Comparison of ENCODE assay signal across 20 mouse cellular contexts in the genomic region with DNA sequence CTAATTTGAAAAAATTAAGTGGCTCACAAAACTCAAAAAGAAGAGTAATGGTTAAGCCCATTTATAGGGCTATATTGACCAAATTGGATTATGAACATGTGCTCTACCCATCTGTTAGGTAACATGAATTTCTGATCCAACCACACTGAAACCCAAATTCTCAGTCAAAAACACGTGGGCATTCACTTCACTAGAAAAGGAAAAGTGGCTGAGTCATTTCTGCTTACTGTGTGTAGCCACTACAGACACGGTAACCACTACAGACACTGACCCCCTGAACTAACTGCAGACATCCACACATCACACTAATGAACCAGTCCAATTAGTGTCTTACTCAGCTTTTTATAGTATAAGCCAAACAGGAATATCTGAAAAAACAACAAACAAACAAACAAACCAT. TPM values are rescaled to one million over a fixed set of nuclear protein-coding genes. Genes with fewer than 3 reads are reported as not detected.
A peak's percentile ranks its signal among the peaks of the same experiment; 100 is the strongest.
DNase-seq lines count a peak whose midpoint lies in the region; ATAC-seq and TF ChIP-seq lines count a peak whose summit lies in the region.
"Had no signal": no experiment of that assay in that cellular context is flagged by ENCODE, and none has a peak within 500 bp of the region (broad histone marks: within the 10 kb centered on the region; RNA-seq: fewer than 3 reads in every experiment).

No protein-coding gene starts in this region.

- 0 out of 2 replicates have a peak overlapping the region, but pooled peaks have one; percentile 5 for H3K27ac ChIP-seq in liver, embryonic 11.5 days (ENCODE audit: low read depth, low read length)
- H3K27ac ChIP-seq: limb, embryonic 10.5 days; liver, embryonic 14.5 days; midbrain, embryonic 13.5 days; neural tube, embryonic 13.5 days had no signal

- ATAC-seq in megakaryocyte, adult 5-6 weeks (ENCODE audit: poor library complexity, severe bottlenecking): no peak
- peak; percentile 53; the same call in 1 of the 2 replicates for ATAC-seq in liver, embryonic 11.5 days (replicated peaks; ENCODE audit: low FRiP score)
- ATAC-seq: midbrain, embryonic 13.5 days had no signal

- peaks cover 95% of the 10 kb centered on the region for H3K79me2 ChIP-seq in myocyte (ENCODE audit: control insufficient read depth, insufficient read depth)

- no peak for TF ChIP-seq POLR2A in myocyte (IDR thresholded peaks at IDR 0.05; ENCODE audit: insufficient read length, low read depth)

- no peak overlapping the region for H3K4me2 ChIP-seq in liver, embryonic 11.5 days
- H3K4me2 ChIP-seq in myocyte (ENCODE audit: low read depth): peak overlapping the region; percentile 31
- H3K4me2 ChIP-seq: midbrain, embryonic 13.5 days; neural tube, embryonic 13.5 days had no signal

- peaks cover 19% of the 10 kb centered on the region for H3K36me3 ChIP-seq in megakaryocyte, embryonic 14.5 days (replicated peaks; ENCODE audit: low read length)
- peaks cover 8% of the 10 kb centered on the region; the same call in 1 of the 2 replicates for H3K36me3 ChIP-seq in liver, embryonic 11.5 days (ENCODE audit: control insufficient read depth, insufficient read depth, low read length)
- peaks cover 7% of the 10 kb centered on the region for H3K36me3 ChIP-seq in myocyte (ENCODE audit: control insufficient read depth, insufficient read depth)

- H3K27me3 ChIP-seq in megakaryocyte, embryonic 14.5 days (replicated peaks): no peaks in the 10 kb centered on the region
- H3K27me3 ChIP-seq in liver, embryonic 11.5 days (replicated peaks; ENCODE audit: control insufficient read depth, insufficient read depth, low read length): no peaks in the 10 kb centered on the region
- H3K27me3 ChIP-seq in myocyte (ENCODE audit: control insufficient read depth, insufficient read depth, insufficient read length): no peaks in the 10 kb centered on the region
- H3K27me3 ChIP-seq: midbrain, embryonic 13.5 days; neural tube, embryonic 13.5 days had no signal

- DNase-seq in Muller cell, postnatal 12 days (ENCODE audit: inconsistent ontology term): peak; percentile 88
- no peak for DNase-seq in liver, embryonic 11.5 days (ENCODE audit: low spot score)
- DNase-seq in spleen, postnatal 36 days (ENCODE audit: low spot score in 2 of 2): no peak
- DNase-seq in adrenal gland, adult 18-20 months (ENCODE audit: low spot score in 2 of 2): no peak
- no peak for DNase-seq in left cerebral cortex, adult 9 months (ENCODE audit: low spot score in 2 of 2)
- DNase-seq: adrenal gland, adult 8-10 months; cerebellum, adult 18-20 months; cerebellum, postnatal 36 days; gastrocnemius, postnatal 14 days; kidney, adult 2 months; kidney, postnatal 10 days; lung, postnatal 10 days; thymus, postnatal 36 days had no signal

- H3K4me3 ChIP-seq in megakaryocyte, embryonic 14.5 days (replicated peaks): peak overlapping the region; percentile 76
- H3K4me3 ChIP-seq in liver, embryonic 11.5 days (ENCODE audit: low read depth, low read length): no peak overlapping the region
- H3K4me3 ChIP-seq in myocyte: no peak overlapping the region
- H3K4me3 ChIP-seq: limb, embryonic 10.5 days; midbrain, embryonic 13.5 days; neural tube, embryonic 13.5 days had no signal

- 45% methylated on average over 2 of the region's 2 CpGs for WGBS in liver, embryonic 11.5 days

- no peak overlapping the region for H3ac ChIP-seq in myocyte (ENCODE audit: control insufficient read depth, insufficient read length)

- H3K4me1 ChIP-seq in megakaryocyte, embryonic 14.5 days: peaks cover 44% of the 10 kb centered on the region
- peaks cover 29% of the 10 kb centered on the region for H3K4me1 ChIP-seq in liver, embryonic 11.5 days (replicated peaks; ENCODE audit: control insufficient read depth, insufficient read depth, low read length)

- no peaks in the 10 kb centered on the region for H3K9me3 ChIP-seq in megakaryocyte, embryonic 14.5 days
- H3K9me3 ChIP-seq in liver, embryonic 11.5 days (ENCODE audit: control insufficient read depth, low read length): peaks cover 3% of the 10 kb centered on the region
- H3K9me3 ChIP-seq: limb, embryonic 10.5 days; midbrain, embryonic 13.5 days; neural tube, embryonic 13.5 days had no signal

- H3K9ac ChIP-seq in liver, embryonic 11.5 days (ENCODE audit: low read depth, low read length): no peak overlapping the region
- H3K9ac ChIP-seq: liver, embryonic 14.5 days; midbrain, embryonic 13.5 days; neural tube, embryonic 13.5 days had no signal

TF ChIP-seq in myocyte, 11 proteins besides CTCF, POLR2A, EP300 and RAD21:
- peak; percentile 47 for TF ChIP-seq USF1 (IDR thresholded peaks at IDR 0.05; ENCODE audit: low read depth)
- no peak for TF ChIP-seq SRF (IDR thresholded peaks at IDR 0.05; ENCODE audit: control insufficient read depth, insufficient read length, low read depth)

RNA-seq across cellular contexts. Expression of a gene that starts 22.7 kb away (rescaled TPM):
- 4.0 and 5.0 TPM in 2 replicates for polyA plus RNA-seq in megakaryocyte, embryonic 14.5 days (2012; ENCODE audit: insufficient read depth, low replicate concordance)
- 15.0 and 15.5 TPM in 2 replicates for total RNA-seq in megakaryocyte, adult 5-6 weeks (2015)
- total RNA-seq in megakaryocyte, adult 5-6 weeks (2017): 18.3 and 25.7 TPM in 2 replicates
- 14.1 and 17.1 TPM in 2 replicates for polyA plus RNA-seq in liver, embryonic 11.5 days (2014; fragmentation: Nextera tagmentation; extraction: Ambion mirVana)
- 8.4 TPM for polyA plus RNA-seq in myocyte (2012; fragmentation: generic; extraction: Trizol)
- 10 to 100 TPM; 57.2 to 78.3 TPM for total RNA-seq in adrenal gland, adult 18-20 months (2021)
